Mouse (Mus musculus): ENCODE measurements around the gene Tas2r114. TPM values are rescaled to one million over a fixed set of nuclear protein-coding genes. Genes with fewer than 3 reads are reported as not detected.

Gene Tas2r114
- polyA plus RNA-seq, 1 experiment, result not detected

Other genes with a start within 250 kb of the Tas2r114 start
- gene 5430401F13Rik, start 203.7 kb downstream of the Tas2r114 start, polyA plus RNA-seq (2012; fragmentation: generic; extraction: Trizol), result not detected
- gene Gm6619, start 203.7 kb downstream of the Tas2r114 start, polyA plus RNA-seq (2012; fragmentation: generic; extraction: Trizol), result not detected
- not detected for gene Tas2r130, start 59.2 kb downstream of the Tas2r114 start, polyA plus RNA-seq (2012; fragmentation: generic; extraction: Trizol)
- gene Tas2r107, start 29.9 kb downstream of the Tas2r114 start, polyA plus RNA-seq (2012; fragmentation: generic; extraction: Trizol), result not detected
- gene Tas2r106, start 11.2 kb downstream of the Tas2r114 start, polyA plus RNA-seq (2012; fragmentation: generic; extraction: Trizol), result not detected
- not detected for gene Tas2r104, start 4.3 kb downstream of the Tas2r114 start, polyA plus RNA-seq (2012; fragmentation: generic; extraction: Trizol)
- gene Tas2r105, start 2.6 kb downstream of the Tas2r114 start, polyA plus RNA-seq (2012; fragmentation: generic; extraction: Trizol), result not detected

Data from C2C12 (cell line).